Mouse (Mus musculus): ENCODE results near the gene Capn10.
A peak's percentile ranks its signal among the peaks of the same experiment; 100 is the strongest.
"Not testable (repeated sequence)": the region's sequence is repeated elsewhere in the genome, so short reads cannot be mapped to it uniquely, and the experiment has no call there.

Capn10 gene

DNA sequence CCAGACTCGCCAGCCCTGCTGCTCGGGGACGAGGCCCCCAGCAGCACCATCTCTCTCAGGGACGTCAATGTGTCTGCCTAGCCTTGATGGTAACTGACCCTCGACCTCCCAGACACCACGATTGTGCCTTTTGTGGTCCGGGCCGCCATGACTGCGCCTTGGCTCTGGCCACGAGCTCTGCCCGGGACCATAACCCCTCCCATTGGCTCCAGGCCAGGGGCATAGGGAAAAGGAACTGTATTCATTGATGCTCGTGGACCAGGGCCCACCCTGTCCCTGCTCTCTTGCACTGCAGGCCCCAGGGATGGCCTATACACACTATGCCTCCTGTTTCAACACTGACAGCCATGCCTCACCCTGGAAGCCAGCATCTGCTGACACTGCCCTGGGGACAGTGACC, 14.4 kb upstream of the Capn10 start:
- no peak for DNase-seq (ENCODE audit: low spot score in 2 of 2)

DNA sequence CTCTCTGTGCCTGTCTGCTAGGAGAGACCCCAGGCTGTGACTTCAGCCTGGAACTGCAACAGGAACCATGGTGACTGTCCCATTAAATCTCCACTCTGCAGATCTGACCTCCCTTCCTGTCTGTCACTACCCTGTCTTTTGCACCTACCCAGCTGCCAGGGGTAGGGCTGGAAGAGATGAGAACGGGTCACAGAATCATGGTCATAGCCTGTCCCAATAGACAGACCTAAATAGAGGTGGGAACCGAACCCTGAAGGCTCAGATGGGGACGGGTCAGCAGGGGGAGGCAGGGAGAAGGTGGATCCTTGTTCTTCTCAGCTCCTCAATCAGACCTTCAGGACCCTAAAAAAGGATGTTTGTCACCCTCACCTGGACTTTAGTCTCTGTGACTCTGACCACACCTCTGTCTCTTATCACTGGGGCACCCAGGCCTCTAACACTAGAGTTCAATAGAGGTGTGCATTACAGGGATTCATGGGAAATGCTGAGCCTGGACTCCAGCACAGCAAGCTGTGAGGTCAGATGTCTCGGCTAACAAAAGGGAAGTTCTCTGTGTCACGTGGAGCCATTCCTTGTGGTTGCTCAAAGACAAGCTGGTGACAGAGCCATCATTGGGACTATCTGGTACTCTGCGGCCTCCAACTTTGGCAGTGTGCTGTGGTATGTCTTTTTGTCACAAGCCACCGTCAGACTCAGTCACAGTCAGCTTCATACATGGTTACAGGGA, 13.5 kb upstream of the Capn10 start:
- DNase-seq (ENCODE audit: low spot score in 2 of 2) = no peak

DNA sequence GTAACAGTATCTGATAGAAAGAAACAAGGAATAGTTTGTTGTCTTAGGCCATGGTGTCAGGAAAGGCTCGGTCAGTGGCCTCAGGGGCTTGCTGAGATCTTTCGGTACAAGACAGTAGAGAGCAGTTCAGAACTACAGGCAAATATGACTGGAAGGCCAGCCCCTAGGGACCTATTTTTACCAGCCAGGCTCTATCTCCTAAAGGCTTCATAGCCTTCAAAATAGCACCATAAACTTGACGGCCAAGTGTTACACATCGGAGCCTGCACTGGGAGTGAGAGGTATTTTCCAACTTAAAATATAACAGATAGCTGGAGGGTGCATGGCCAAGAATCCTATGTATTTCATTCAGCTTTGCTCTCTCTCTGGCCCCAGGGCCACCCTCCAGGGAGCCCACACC, 12.7 kb upstream of the Capn10 start:
- DNase-seq (ENCODE audit: low spot score in 2 of 2) = no peak

DNA sequence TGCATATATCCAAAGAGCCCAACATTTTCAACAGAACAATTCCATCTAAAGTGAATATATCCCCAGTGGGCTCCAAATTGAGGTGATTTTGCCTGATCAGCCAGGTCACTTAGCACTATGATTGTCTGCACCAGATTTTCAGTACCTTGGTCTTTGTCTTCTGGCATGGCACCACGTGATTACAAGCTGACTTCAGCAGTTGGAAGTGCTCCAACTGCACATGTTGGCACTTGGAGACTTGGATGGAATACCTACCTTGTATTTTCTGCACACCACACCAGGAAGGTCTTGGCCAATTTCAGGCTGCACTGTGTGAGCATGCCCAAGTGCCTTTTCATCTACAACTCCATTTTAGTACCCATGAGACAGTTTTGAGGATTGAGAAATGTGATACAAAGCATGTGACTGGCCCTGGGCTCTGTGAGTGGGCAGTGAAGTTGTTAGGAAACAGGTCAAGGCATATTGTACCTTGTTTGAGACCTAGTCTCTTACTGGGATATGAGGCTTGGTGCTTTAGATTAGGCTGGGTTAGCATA, 3.9 kb upstream of the Capn10 start:
- no peak for DNase-seq (ENCODE audit: low spot score in 2 of 2)

DNA sequence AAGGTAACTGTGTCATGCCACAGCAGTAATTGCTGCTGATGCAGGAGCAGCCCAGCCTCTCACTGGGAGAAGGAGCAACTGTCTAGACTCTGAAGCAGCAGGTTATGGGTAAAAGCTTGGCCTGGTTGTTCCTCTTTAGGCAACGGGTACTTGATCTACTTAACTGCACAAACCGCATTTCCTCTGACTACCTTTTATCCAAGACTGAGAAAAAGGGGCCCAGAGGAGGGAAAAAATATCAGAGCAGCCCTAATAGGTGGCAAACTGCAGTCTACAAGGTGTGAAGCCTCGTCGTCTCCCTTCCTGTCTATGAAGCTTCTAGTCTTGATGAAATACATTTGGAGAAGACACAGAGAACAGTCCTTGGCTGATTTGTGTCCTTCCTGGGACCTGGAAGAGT, 565 bp upstream of the Capn10 start:
- DNase-seq (ENCODE audit: low spot score in 2 of 2) = no peak

DNA sequence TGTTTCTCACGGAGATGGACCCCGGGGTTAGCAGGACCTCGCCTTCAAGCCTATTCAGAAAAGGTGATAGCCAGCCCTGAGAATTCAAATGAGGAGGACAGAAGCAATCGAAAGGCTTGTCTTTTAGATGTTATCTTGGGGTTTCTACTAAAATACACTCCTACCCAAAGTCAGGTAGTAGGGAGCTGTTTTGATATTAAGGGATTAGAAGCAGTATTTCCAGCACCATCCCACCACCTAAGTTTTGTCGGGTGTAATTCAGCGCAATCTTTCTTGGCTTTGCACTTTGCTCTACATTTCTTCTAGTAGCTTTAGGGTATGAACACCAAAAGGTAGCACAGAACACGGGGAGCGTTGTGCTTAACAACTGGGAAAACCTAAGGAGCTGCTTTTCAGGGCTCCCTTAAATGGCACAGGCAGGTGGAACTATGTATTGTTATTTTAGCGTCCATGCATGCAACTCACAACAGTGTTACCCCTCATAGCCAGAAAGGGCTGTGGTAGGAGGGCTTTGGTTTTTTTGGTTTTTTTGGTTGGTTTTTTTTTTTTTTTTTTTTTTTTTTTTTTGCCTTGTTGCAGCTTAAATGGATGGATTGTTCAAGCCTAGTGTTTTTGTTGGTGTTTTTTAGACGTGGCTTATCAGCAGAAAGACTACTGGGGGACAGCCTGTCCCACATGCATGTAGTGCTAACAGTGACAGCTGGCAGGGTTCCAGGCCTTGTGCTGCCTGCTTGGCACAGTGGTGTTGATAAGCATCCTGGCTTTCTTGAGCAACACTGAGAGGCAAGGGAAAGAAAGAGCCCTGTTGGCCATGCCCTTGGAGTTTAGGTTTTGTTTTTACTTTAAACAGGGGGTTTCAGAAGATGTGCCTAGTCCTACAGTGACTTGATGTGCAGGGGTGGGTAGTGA, 1.1 kb downstream of the Capn10 start:
- peak in 1 of 2 experiments; percentile 28 for DNase-seq (ENCODE audit: low spot score in 2 of 2)

DNA sequence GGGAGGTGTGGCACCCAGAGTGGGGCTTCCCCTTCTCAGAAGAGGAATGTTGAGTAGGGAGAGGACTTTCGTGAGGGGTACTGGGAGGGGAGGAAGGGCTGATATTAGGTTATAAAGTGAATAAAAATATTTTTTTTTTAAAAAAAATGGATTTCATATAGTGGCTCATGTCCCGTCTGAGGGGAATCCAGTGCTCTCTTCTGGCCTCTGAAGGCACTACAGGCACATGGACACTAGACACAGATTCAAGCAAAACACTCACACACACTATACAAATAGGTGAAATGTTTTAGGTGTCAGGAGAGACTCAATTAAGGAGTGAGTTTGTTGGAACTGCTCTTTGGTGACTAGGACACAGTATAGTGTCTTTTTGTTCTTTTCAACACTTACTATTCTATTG, 1.8 kb downstream of the Capn10 start:
- no peak for DNase-seq (ENCODE audit: low spot score in 2 of 2)

DNA sequence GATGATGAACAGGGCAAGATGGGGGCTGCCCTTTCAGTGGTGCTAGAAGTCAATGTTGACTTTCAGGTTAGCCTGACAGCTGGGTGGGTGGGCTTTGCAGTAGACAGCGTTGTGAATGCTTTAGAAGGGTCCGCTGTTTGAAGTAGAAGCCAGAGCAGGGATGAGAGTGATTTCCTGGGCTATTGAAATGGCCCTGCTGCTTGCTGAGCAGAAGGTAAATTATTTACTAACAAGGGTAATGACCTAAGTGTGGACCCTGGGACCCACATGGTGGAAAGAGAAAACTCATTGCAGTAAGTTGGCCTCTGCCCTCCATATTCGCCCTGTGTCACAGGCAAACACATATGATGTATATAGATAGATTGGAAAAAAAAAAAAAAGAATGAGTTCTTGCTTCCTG, 2.3 kb downstream of the Capn10 start:
- DNase-seq (ENCODE audit: low spot score in 2 of 2) = no peak

DNA sequence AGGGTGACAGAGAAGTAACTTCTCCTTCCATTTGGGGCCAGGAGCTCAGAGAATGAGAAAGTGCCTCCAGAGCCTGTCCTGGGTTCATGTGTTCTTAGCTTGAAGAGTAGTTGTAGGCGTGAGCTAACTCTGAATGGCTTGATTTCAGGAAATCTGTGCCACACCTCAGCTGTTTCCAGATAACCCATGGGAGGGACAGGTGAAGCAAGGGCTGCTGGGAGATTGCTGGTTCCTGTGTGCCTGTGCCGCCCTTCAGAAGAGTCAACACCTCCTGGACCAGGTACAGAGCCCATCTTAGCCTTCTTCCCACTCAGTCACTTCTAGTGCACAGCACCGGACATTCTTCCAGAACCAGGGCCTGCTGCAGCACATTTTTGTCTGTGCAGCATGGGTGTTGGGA, 3.6 kb downstream of the Capn10 start:
- DNase-seq (ENCODE audit: low spot score in 2 of 2) = no peak

DNA sequence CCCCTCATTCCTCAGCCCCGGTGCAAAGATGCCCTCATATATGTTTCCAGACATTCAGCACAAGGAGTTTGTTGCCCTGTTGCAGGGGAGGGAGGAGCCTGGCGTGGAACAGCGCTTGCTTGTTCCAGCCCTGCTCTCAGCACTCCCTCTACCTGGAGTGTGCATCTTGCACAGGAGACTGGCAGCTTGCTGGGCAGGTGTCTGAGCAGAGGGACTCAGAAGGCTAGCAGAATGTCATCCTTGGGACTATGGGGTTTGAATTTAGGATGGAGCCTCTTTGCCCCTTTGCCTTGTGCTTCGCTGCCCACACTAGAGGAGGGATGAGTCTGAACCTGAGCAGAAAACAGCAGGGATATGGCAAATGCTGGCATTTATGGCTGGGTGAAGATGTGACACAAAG, 5.6 kb downstream of the Capn10 start:
- DNase-seq (ENCODE audit: low spot score in 2 of 2) = no peak

DNA sequence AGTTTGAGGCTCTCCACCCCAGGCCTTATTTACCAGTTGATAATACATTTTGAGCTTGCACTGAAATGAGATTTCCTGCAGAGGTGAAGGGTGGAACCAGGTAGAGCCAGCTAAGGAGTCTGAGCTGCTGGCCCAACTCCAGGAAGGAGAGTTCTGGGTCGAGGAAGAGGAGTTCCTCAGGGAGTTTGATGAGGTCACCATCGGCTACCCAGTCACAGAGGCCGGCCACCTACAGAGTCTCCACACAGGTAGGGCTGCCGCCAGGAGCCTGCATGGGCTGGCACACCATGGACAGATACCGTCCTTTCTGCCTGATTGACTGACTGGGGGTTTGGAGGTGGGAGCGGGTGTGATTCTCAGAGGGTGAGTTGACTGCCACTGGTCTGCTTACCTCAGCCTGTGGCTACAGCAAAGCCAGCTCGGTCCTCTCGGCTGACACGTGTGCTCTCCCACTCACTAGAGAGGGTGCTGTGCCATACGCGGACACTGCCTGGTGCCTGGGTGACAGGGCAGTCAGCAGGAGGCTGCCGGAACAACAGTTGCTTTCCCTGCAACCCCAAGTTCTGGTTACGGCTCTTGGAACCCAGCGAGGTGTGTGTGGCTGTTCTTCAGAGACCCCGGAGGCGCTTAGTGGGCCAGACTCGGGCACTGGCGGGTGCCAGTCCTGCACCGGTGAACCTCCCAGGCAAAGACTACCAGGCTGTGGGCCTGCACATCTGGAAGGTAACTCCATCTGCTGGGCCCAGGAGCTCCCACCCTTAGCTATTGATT, 9.2 kb downstream of the Capn10 start:
- DNase-seq (ENCODE audit: low spot score in 2 of 2) = no peak

DNA sequence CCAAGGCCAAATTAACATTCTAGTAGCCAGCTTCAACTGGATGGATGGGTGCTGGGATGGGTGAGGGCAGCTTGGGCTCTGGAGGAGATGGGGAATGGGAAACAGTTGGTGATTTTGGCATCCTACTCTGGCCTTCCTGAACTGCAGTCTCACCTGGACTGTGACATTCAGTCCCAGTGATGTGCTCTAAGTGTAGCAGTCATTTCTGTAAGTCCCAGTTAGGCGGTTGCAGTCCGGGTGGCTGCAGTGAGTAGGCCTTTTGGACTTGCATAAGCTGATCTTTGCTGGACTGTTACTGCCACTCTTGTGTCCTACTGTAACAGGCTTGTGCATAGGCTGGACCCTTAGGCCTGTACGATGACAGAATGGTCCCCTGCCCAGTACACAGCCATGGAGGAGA, 13.8 kb downstream of the Capn10 start:
- DNase-seq (ENCODE audit: low spot score in 2 of 2) = no peak

DNA sequence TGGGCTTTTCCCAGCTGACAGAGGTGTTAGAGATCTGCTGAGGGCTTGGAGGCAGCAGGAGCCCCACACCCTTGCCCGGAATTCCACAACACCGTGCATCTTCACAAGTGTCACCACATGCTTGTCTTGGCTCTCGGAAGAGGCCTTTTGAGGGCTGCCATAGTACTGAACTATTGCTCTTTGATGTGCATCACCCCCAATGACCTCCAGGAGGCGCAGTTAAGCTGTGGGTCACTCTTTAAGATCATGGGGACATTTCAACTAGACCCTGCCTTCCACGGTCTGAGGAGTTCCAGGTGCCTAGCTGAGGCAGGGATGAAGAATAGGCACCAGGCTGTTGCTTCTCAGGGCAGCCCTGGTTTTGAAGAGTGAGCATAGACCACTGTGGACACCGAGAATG, 15.2 kb downstream of the Capn10 start:
- no peak for DNase-seq (ENCODE audit: low spot score in 2 of 2)

DNA sequence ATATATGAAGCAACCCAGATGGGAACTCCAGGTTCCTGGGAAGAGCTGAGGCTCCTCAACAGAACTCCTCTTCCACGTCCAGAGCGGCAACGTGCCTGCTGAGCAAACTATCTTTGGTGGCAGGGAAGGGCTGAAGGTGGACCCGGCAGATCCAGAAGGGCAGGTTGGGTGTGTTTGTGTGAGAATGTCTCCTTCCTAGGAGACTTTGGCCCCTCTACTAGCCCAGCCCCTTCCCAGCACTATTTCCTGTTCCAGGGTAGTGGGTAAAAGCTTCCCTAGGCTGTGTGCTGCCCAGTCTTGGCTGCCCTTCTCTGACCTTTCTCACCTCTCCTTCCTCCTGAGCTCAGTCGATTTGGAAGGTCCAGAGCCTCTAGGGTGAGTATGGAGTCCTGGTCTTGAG, 16.4 kb downstream of the Capn10 start, which contains the start of gene Gpr35:
Gene Gpr35 (plus strand): TSS at position 259 of the 400 bp plus-strand sequence.
- DNase-seq (ENCODE audit: low spot score in 2 of 2) = no peak

DNA sequence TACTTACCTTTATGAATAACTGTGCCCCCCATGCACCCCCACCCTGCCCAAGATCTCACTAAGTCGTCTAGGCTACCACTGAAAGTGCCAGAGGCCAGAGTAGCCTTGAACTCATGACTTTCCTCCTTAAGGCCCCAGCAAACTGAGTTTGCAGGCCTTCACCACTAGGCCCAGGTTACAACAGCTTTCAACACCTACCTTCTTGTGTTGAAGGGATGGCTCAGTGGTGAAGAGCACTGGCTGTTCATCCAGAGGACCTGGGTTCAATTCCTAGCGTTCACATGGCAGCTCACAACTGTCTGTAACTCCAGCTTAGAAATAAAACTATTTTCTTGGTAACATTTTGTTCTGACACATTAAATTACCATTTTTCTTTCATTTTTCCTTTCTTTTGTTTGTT, 19.5 kb downstream of the Capn10 start:
- DNase-seq (ENCODE audit: low spot score in 2 of 2) = no peak

DNA sequence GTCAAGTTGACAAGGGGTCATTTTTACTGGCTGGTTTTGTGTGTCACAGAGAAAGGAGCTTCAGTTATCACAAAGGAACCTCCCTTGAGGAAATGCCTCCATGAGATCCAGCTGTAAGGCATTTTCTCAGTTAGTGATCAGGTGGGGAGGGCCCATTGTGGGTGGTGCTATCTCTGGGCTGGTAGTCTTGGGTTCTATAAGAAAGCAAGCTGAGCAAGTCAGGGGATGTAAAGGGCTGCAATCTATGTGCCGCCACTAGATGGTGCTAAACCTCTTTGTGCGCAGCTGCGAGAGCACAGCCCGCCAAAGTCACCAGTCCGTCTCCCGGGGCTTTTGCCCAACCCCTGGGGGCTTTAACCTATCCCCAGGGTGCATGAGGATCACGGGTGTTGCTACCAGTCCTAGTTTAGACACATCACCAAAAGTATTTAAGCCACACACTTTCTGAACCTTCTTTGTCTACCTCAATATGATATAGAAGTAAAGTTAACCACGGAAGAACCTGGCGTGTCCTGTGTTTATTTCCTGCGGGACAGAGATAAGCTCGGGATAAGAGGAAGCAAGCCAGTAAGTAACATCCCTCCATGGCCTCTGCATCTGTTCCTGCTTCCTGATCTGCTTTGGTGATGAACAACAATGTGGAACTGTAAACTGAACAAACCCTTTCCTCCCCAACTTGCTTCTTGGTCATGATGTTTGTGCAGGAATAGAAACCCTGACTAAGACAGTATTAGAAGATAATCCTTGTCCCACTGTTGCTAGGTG, 22.6 kb downstream of the Capn10 start:
- DNase-seq (ENCODE audit: low spot score in 2 of 2) = peak; percentile 32 to 55

DNA sequence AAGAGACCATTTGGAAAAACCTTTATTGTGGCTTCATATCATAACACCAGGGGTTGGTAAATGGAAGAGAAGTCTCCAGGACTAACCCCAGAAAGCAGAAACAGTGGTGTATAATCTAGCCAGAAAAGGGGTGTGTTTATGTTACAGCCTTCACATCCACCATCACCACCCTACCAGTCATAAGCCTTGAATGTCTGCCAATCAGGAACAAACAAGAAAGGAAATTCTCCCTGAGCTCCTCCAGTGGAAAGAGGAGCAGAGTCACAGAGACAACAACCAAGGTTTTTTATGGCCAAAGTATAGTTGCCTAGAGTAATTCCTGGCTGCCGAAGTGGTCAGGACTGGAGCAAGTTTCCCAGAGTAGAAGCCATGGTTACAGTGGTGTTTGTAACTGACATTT, 24.8 kb downstream of the Capn10 start:
- no peak for DNase-seq (ENCODE audit: low spot score in 2 of 2)

DNA sequence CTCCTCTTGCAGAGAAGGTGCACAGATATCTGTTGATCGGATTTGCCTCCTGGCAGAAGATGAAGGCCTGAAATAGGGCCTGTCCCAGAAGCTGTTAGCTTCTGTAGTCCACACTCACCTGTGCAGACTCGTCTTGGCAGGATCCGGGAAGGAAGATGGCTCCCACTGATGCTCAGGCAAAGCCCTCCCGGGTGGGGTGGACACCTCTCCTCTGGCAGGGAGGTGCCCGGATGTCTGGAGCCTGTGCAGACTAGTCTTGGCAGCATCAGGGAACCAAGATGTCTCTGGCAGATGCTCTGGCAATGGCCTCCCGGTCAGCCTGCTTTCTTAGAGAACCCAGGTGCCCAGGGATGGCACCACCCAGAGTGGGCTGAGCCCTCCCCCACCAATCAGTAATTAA, 36.6 kb downstream of the Capn10 start:
- DNase-seq (ENCODE audit: low spot score in 2 of 2) = not testable (repeated sequence)

DNA sequence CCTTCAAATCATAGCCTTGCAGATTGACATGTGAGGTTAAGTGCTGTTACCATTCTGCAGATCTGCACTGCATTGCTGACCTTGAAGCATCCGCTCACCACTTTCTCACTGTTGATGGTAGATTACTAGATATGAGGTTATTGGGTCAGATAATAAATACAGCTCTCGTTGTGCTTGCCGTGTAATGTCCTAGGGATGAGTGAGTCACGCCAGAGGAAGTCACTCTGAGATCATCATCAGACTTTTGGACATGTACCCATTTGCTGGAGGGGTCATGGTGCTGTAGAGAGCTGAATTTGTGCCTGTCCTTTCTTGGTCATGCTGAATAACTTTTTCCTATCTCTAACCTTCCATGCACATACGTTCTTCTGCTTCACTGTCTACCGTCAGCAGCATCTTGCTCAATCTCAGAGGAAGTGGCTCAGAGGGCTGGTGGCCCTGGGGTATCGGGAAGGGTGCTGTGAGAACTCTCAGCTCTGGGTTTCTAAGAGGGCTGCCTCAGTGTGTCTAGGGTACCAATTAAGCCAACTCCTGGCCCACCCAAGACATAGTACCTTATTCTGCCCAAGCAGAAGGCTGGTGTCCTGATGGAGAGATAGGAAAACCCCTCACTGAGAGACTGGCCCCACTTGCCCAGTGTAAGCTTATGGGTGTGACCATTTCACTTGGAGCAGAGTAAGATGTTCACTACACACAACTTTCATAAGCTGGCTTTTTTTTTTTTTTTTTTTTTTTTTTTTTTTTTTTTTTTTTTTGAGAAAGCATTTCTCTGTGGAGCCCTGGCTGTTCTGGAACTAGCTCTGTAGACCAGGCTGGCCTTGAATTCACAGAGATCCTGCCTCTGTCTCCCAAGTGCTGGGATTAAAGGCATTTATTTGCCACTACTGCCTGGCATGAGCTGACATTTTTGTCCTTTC, 38.0 kb downstream of the Capn10 start:
- DNase-seq (ENCODE audit: low spot score in 2 of 2) = no peak

DNA sequence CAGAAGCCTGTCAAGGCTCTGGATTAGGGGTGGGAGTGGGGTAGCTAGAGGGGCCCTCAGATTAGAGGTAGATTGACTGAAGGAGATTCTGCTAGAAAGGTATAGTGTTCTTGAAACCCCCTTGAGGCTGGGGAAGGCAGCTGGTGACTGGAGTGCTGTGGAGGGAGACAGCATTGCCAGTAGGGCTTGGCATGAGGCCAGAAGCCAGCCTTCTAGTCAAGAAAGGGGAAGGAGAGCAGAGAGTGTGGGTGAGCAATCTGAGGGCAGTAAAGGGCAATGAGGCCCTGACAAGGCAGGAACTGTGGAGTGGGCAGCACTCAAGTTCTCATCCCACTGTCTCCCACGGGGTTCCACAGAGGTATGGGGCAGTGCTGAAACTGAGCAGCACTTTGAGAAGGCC, 38.7 kb downstream of the Capn10 start:
- peak in 1 of 2 experiments; percentile 34 for DNase-seq (ENCODE audit: low spot score in 2 of 2)

Data from urinary bladder, postnatal 36 days (tissue).